Mouse (Mus musculus) cerebellum, postnatal 25 days (tissue): Measurements from ENCODE around the gene Recql5.
A peak's percentile ranks its signal among the peaks of the same experiment; 100 is the strongest.

ENCODE experiments used
- DNase-seq, 2 experiments: peaks; one replicate each; pipeline ENCODE4 v3.0.0; 2021; ENCODE audit warnings: mixed read lengths in 2 of 2

The Recql5 gene

GRCm38 (mm10) chr11:115900561-115901337 is 32.5 kb downstream of the Recql5 start:
- DNase-seq = no peak

DNA sequence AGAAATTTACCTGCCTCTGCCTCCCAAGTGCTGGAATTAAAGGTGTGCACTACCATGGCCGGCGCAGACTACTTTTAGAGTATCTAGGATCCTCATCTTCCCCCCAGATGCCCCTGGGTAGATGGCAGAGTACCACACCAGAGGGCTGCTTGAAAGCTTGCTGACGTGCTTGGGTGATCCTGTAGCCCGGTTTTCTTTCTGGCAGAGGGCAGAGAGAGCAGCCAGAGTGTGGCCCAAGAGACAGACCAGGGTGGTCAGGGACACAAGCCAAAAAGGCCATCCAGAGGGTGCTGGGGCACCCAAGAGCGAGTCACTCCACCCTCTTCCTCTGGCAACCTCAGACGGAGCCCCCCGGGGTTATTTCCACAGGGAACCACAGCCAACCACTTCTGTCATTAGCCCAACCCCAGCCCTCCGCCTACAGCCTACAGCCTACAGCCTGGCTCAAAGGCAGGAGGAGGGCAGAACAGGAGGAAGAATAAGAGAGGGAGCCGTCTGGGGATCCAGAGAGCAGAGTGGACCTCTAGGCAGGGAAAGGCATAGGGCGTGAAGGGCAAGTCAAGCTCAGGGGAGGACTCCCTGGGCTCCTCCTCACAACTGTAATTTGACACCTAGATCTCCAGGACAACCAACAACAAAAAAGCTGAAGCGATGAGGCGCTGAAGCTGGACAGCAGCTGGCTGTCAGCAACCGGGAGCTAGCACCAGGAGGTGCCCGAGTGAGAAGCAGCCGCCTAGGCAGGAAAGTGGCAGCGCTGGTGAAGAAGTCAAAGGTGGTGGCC is 33.6 kb downstream of the Recql5 start, which contains the start of gene Smim5:
Gene Smim5 (plus strand): TSS at position 481 of the 781 bp plus-strand sequence.
- DNase-seq = no peak

GRCm38 (mm10) chr11:115898886-115899285 is 34.4 kb downstream of the Recql5 start:
- peak; percentile 83 to 87 for DNase-seq

DNA sequence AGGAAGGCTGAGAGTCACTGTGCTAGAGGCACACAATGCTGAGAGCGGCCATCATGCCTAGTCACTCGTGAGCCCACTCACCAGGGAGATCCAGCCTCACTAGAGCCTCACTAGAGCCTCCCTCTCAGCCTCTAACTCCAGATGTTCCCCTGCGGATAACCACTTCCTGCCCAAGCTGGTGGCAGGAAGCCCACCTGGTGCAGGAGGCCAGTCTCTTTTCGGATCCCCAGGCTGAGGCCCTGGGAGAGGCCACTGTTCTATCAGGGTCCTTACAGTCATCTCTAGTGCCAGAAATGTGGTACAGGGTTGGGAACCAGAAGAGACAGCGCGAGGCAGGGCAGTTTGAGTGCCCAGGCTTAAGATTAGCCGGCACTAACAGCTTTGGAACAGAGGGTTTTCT is 34.8 kb downstream of the Recql5 start:
- no peak for DNase-seq

- DNase-seq = peak; percentile 57 to 74
Measured at GRCm38 (mm10) chr11:115894755-115895520, 38.3 kb downstream of the Recql5 start.

GRCm38 (mm10) chr11:115893071-115893470 is 40.2 kb downstream of the Recql5 start:
- DNase-seq = no peak

GRCm38 (mm10) chr11:115892213-115892612 is 41.1 kb downstream of the Recql5 start:
- DNase-seq = no peak

DNA sequence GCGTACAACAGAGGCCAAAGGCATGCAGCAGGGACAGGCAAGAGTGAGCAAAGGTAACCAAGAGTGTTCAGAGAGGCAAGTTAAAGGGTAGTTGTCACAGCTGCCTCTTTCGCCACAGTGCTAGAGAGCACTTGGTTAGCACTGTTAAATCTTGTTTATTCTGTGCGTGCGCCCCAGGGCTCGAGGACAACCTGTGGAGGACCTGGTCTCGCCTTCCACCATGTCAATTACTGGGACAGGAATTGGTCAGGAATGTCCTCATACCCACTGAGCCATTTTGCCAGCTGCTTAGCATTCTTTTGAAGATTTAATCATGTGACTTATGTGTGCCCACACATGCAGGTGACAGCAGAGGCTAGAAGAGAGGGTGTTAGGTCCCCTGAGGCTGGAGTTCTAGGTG is 44.1 kb downstream of the Recql5 start:
- DNase-seq = no peak

GRCm38 (mm10) chr11:115888020-115888419 is 45.3 kb downstream of the Recql5 start:
- no peak for DNase-seq

GRCm38 (mm10) chr11:115886446-115886845 is 46.8 kb downstream of the Recql5 start:
- no peak for DNase-seq

DNA sequence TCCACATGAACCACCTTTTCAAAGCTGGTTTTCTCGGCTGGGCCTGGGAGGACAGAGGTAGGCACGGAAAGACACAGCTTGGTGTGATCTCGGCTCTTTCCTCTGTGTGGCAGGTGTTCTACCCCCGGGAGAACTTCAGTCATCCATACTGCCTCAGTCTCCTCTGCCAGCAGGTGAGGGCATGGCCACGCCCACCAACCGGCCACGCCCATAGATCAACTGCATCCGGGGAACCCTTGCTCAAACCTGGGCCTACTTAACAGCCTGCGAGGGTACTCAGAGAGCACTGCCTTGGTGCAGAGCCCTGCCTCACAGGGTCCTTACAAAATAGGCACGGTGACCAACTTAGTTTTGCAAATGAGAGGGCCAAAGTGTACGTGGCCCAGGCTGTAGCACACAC is 48.0 kb downstream of the Recql5 start:
- DNase-seq = no peak

DNA sequence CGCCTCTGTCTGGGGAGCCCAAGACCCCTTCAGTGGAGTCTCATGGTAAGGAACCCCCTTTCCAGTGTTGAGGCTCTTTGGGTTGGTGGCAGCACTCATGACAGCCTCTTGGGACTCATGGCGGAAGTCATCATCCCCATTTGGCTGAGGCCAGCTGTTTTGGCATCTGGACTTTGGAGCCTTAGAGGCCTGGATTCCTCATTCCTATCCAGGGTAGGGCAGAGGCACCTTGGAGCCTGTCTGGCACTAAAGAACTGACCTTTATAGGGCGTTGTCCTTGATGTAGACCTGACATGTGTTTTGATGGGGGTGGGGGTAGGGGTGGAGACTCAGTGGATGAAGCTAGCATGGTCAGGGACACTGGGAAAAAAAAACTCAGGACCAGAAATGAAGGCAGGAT is 48.9 kb downstream of the Recql5 start:
- DNase-seq = no peak

- DNase-seq = peak in 1 of 2 experiments; percentile 30
Measured at GRCm38 (mm10) chr11:115883251-115883650, 50.0 kb downstream of the Recql5 start.

- no peak for DNase-seq
Measured at GRCm38 (mm10) chr11:115881002-115881401, 52.3 kb downstream of the Recql5 start.

DNA sequence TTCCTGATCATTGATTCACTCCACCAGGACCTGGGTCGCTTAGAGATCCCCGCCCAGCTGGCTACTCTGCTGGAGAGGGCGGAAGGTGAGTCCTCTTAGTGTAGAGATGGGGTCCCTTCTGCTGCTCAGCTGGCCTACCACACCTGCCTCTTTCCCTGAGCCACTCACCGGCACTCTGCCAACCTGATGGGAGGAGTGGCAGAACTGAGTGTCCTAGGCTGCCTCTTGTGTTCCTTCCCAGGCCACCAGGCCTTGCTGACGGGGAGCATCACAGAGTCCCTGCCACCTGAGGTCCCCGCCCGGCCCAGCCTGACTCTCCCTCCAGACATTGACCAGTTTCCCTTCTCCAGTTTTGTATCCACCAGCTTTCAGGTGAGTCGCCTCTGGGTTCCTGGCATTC is 55.2 kb downstream of the Recql5 start:
- DNase-seq = no peak

- DNase-seq = no peak
Measured at GRCm38 (mm10) chr11:115877174-115877755, 56.0 kb downstream of the Recql5 start.

DNA sequence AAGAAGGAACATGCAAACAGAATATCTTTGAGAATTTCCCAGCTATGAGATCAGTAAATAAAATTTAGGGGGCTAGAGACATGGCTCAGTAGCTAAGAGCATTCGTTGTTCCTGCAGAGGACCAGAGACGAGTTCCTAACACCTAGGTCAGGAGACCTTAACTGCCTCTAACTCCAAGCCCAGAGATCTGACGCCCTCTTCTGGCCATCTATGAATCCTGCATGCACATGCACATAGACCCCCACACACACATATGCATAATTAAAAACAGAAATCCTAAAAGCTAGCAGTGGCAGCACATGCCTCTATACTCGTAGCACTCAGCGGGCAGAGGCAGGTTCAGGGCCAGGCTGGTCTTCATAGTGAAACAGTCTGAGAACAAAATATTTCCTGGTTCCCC is 56.8 kb downstream of the Recql5 start:
- no peak for DNase-seq

GRCm38 (mm10) chr11:115875935-115876334 is 57.3 kb downstream of the Recql5 start:
- no peak for DNase-seq

GRCm38 (mm10) chr11:115872437-115872836 is 60.8 kb downstream of the Recql5 start:
- DNase-seq = no peak

DNA sequence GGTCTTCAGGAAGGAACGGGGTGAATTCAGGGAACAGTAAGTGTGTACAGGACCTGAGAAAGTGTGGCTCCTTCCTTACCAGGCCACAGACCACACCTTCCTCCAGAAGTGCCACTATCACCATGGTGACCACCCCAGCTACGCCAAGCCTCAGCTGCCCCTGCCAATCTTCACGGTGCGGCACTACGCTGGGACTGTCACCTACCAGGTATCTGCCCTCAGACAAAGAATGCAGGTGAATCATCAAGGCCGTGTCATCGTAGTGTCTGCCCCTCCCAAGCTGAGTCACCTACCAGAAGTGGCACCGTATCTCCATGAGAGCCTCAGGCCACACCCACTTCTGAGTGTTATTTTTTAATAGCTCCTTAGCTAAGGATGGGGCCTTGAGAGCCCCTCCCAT is 63.9 kb downstream of the Recql5 start:
- no peak for DNase-seq

DNA sequence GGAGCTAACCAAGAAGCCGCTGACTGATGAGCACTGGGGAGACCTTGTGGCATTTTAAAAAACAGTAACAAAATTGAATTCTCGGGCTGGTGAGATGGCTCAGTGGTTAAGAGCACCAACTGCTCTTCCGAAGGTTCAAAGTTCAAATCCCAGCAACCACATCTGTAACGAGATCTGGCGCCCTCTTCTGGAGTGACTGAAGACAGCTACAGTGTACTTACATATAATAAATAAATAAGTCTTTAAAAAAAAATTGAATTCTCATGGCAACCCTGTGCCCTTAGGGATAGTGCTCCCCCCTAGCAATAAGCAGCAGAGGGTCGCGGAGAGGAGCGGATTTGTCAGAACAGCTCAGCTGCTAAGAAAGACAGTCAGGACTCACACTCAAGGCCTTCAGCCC is 69.4 kb downstream of the Recql5 start:
- no peak for DNase-seq

GRCm38 (mm10) chr11:115859143-115859945 is 73.9 kb downstream of the Recql5 start:
- DNase-seq = peak; percentile 79 to 88
